Mouse (Mus musculus): ENCODE results near the gene Il19.
A peak's percentile ranks its signal among the peaks of the same experiment; 100 is the strongest.

Il19 gene

DNA sequence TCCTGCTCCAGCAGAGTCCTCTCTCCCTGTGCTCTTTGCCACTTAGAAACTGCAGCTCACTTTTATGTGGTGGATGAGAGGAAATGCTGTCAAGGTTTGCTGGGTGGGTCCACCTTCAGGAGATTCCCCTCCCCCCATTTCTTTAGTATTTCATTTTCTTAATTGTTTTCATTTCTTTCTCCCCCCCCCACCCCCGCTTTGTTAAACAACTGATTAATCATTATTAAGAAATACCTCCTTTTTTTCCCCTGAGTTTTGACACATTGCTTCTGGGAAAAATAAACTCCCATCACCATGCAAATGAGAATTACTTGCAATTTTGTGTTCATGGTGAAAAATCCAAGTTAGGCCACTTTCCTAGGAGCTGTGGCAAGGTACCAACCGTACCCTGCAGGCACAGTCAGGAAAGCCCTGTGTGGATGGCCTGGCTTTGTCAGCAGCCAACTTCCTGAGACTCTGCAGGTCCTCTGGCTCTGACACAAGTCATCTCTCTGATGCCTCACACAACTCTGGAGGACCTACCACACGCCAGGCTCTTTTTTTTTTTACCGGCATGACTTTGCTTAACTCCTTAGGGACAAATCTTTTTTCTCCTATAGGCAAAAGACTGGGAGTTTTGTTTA is at the start of gene Il19:
Gene Il19, minus strand, starts transcription at position 51 of the 623 bp plus-strand sequence.
- DNase-seq, result no peak

GRCm38 (mm10) chr1:130989331-130989730 is 49.4 kb upstream of the Il19 start:
- DNase-seq, result no peak

DNA sequence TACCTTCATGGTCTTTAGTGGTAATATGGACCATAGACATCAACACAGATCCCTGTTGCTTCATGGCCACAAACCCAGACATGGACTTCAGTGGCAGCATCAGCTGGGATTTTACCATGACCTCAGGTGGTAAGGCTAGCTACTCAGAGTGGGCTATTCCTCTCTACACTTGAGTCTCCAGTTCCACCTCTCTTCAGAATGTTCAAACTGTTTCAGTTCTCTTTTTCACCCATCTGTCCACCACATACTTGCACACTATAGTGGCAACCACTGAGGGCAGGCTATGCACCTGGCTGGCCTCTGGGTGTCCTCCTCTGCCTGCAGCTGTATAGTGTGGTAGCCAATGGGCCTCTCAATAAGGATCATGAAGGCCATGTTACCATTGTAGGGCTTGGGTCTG is 47.5 kb upstream of the Il19 start:
- no peak for DNase-seq

DNA sequence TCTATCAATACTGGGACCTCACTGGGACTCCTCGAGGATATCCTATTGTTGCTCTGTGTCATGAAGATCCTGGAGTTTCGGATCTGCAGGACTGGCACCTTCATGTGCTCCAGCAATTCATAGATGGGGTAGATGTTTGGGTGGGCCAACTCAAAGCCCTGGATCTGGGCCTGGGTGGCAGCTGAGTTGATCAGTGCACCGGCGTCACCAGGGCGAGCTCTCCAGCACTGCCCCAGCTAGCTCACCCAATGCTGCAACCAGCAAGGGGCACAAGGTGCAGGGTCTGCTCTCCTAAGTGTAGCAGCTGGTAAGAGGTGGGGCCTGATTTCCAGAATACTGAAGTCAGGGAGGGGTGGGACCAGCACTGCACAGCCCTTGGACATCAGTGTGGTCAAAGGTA is 47.1 kb upstream of the Il19 start:
- DNase-seq, result no peak

GRCm38 (mm10) chr1:130984441-130984840 is 44.5 kb upstream of the Il19 start:
- DNase-seq, result peak in 1 of 2 experiments; percentile 21

- DNase-seq, result peak; percentile 24 to 50
Measured at GRCm38 (mm10) chr1:130979455-130979854, 39.5 kb upstream of the Il19 start.

GRCm38 (mm10) chr1:130963891-130964290 is 24.0 kb upstream of the Il19 start:
- no peak for DNase-seq

DNA sequence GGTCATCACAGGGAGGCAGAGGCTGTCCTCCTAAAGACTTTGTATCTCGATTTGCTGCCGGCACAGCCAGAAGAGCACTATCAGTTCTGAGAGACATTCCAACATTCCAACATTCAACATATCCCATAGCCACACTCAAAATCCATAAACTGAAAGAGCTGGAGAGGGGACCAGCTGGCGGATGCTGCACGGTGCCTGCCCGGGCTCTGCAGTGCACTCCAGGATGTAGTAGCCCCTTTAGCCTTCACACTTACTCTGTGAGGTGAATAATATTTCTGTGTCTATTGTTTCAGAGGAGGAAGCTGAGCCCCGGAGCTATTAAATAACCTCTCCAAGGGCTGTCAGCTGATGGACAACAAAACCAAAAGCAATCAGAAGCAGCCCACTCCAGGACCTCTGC is 7.0 kb upstream of the Il19 start:
- DNase-seq, result no peak

DNA sequence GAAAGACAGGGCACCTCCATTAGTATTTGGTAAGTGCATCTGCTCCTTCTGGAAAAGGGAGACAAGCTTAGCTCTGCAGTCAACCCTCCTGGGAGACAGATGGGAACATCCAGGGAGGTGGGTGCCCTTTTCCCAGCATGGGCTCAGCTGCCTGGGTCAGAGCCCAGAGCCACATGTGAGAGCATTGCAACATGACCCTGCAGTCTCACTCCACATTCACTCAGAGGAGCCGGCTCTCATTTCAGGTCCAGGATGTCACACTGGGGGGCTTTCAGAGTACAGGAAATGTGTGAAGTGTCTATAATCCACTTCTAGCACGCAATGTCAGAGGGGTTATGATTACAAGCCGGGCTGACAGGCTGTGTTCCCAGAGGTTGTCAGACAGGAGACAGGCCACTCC is 1.9 kb upstream of the Il19 start:
- no peak for DNase-seq

DNA sequence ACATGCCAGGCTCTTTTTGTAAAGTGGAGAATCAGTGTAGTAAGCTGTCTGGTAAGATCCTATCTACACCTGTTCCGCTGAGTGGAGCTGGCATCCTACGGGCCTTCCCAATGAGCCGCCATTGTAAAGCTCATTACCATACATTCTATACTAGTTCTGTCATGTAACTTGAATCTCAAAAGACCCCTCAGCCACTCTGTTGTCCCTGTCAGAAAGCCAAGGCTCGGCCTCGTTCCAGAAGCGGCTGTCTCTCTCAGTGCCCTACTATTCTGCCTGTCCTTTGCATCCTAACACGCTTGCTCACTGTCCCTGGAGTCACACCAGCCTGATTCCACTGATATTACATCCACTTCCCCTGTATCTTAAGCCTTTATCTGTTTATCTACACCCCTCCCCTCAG is 1.7 kb downstream of the Il19 start:
- DNase-seq, result no peak

DNA sequence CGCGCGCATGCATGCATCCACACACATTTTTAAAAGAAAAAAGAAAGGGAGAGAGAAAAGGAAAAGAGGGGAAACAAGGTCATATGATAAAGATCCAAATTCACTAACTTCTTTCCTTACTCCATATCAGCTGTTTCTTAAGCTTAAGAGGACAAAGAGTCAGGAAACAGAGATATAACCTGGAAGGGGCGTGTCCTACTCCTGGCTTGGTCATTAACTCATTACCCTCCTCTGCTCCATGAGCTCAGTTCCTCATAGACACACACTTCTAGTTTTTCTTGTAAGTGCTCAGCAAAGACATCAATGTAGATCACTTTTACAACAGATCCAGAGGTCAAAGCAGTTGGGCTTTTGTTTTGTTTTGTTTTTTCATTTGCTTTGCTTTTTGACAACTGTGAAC is 2.7 kb downstream of the Il19 start:
- DNase-seq, result no peak

- DNase-seq, result no peak
Measured at GRCm38 (mm10) chr1:130936351-130936750, 3.6 kb downstream of the Il19 start.

GRCm38 (mm10) chr1:130926484-130926883 is 13.4 kb downstream of the Il19 start:
- DNase-seq, result peak in 1 of 2 experiments; percentile 11

DNA sequence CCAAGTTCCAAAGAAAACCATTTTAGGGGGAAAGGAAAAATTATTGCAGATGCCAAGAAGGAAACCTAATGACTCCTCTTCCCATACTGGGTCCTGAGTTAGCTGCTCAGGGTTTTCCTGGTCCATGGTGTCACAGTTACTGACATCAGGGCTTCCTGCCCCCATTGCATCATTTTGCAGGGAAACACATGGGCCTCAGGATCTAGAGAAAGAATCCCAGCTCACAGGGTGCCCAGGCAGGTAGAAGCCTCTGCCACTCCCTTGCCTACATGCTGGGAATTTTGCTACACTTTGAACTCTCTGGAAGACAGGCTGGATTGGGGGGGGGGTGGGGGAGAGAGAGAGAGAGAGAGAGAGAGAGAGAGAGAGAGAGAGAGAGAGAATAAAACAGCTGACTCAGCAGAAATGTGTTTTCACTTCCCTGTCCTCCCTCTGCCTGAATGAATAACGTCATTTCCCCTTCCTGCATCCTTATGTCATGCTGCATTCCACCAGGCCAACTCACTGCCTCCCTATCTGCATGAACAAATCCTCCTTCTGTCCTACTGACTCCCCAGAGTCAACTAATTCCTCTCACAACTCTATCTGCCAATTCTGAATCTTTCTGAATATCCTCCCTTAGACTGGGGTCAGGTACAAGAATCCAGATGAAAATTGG is 21.5 kb downstream of the Il19 start:
- DNase-seq, result no peak

DNA sequence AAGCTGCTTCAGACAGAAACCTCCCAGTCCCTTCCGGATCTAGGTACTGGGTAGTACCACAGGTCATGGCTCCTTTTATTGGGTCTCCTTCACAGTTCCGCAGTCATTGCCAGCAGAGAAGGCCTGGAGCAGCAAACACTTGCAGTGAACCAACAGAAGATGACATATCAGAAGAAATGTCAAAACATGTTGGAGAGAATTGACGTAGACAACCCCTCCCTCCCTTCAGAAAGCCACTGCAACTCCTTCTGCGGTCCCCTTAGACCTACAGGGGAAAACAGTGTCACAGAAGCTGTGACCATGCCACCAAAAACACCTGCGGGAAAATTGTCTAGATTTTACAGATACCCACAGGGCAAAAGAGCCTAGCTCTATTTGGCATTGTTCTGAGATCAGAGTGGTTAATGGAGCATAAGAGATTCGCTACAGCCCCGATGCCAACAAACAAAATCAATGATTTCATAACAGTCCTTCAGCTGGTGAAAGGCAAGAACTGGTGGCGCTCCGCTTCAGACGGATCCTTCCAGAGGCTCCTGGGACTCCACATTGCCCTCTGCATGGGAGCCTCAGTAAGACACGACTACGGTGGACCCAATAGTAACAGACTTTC is 28.4 kb downstream of the Il19 start, which contains the start of gene Il20:
Gene Il20, minus strand, starts transcription at position 51 of the 610 bp plus-strand sequence.
- no peak for DNase-seq

DNA sequence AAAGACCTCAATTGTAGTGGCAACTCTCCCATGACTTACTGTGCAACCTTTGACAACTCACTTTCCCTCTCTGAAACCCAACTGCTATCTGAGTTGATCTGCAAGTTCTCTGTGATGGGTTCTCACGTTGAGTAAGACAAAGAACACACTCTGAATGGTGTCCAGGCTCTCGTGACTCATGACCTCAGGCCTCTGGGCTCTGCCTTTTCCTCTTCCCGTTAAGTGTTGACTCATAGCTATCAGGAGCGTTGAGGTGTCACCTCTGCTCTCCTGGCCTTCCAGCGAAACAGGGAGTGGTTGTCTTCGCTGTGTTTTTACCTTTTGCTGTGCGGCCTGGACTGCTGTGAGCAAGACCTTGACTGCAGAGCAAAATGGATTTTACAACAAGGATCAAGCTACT is 37.4 kb downstream of the Il19 start:
- no peak for DNase-seq

- DNase-seq, result no peak
Measured at GRCm38 (mm10) chr1:130894468-130894867, 45.4 kb downstream of the Il19 start.

GRCm38 (mm10) chr1:130893329-130894040 is 46.4 kb downstream of the Il19 start:
- DNase-seq, result no peak

DNA sequence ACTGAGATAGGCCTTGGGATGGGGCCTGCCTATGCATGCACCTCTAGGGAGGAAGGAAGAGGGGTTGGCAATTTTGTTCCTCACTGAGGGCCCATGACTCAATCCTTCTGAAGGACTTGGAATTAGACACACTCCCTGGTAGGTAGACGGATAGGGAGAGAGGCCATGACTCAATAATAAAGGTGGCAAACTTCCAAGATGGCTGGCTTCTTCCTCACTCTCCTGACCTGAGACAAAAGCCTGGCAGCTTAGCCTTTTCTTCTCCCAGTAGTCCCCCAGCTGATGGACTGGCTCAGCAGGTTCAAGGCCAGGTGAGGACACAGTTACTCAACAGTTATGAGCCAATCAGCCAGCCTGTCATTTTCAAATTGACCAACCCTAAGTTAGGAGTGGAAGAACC is 47.5 kb downstream of the Il19 start:
- no peak for DNase-seq

DNA sequence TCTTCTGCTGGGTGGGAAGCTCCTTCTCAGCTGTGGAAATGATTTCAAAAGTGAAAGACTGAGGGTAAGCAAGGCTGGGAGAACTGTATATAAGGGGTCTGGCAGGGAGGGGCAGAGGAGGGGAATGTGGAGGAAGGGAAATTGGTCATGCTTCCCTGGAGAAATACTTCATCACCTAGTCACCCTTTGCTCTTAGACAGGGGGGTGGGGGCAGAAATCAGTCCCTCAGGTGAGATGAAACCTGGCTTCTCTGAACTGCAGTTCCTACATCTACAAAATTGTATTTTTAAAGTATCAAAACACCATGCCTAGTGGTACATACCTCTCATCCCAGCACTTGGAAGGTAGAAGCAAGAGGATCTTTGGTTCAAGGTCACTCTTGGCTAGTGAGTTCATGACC is 52.6 kb downstream of the Il19 start, which contains the start of gene Il24:
Gene Il24, minus strand, starts transcription at position 101 of the 400 bp plus-strand sequence.
- no peak for DNase-seq

- DNase-seq, result no peak
Measured at GRCm38 (mm10) chr1:130883146-130883545, 56.8 kb downstream of the Il19 start.
